Mouse (Mus musculus) G1E (cell line): ENCODE measurements around the gene Iqcf1.

Experiments used
- CTCF ChIP-seq: IDR thresholded peaks from 2 replicates; pipeline ENCODE4 v1.5.1; 2012; ENCODE audit warnings: low read depth, low read length, inconsistent platforms, mixed read lengths
- GATA1 ChIP-seq: IDR thresholded peaks from 2 replicates; pipeline ENCODE4 v1.6.1; 2012; ENCODE audit warnings: borderline replicate concordance, low read length, inconsistent platforms, mixed read lengths
- POLR2AphosphoS5 ChIP-seq: IDR thresholded peaks from 2 replicates; pipeline ENCODE4 v1.6.1; 2012; ENCODE audit warnings: low read depth, low read length, inconsistent platforms; ENCODE audit not compliant: insufficient replicate concordance
- TAL1 ChIP-seq: conservative IDR thresholded peaks from 2 replicates; pipeline ENCODE4 v1.6.1; 2012; ENCODE audit warnings: low read depth, low read length, inconsistent platforms, mixed read lengths

DNA sequence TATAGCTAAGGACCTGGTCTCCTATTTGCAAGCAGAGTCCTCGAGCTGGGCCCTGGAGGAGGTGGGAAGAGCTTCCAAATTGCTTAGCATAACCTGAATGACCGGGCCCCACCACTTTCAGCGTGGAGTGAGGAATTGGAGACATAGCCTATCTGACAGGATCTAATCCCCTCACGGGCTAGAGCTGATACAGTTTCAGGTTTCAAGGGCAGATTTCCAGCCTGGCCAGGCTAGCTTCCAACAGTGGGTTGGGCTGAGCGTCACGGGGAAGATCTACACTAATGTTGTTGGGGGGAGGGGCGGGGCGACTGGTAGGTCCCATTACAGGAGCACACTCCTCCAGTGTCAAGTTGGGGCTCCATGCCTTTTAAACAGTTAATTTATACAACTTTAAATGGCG lies 49.1 kb upstream of the Iqcf1 start:
- TF ChIP-seq CTCF (no peak), POLR2AphosphoS5 (no peak), GATA1 (no peak), TAL1 (no peak)
